Mouse (Mus musculus): ENCODE results near the gene Pik3r6.

Gene Pik3r6

GRCm38 (mm10) chr11:68502902-68503629 lies at the start of gene Pik3r6:
Gene Pik3r6 (plus strand): TSS chr11:68503019.
- DNase-seq, result no peak

GRCm38 (mm10) chr11:68453301-68453700 lies 49.5 kb upstream of the Pik3r6 start:
- DNase-seq, result no peak

GRCm38 (mm10) chr11:68458086-68458485 lies 44.7 kb upstream of the Pik3r6 start:
- DNase-seq, result no peak

GRCm38 (mm10) chr11:68459021-68459420 lies 43.8 kb upstream of the Pik3r6 start:
- DNase-seq, result no peak

- no peak for DNase-seq
These were observed 43.3 kb upstream of the Pik3r6 start for GRCm38 (mm10) chr11:68459486-68459885.

GRCm38 (mm10) chr11:68462716-68463115 lies 40.1 kb upstream of the Pik3r6 start:
- no peak for DNase-seq

- no peak for DNase-seq
These were observed 38.6 kb upstream of the Pik3r6 start for GRCm38 (mm10) chr11:68464260-68464659.

GRCm38 (mm10) chr11:68465090-68465489 lies 37.7 kb upstream of the Pik3r6 start:
- DNase-seq, result no peak

- DNase-seq, result no peak
These were observed 35.4 kb upstream of the Pik3r6 start for GRCm38 (mm10) chr11:68467441-68467840.

GRCm38 (mm10) chr11:68467962-68468612 lies 34.7 kb upstream of the Pik3r6 start:
- no peak for DNase-seq

- no peak for DNase-seq
These were observed 33.9 kb upstream of the Pik3r6 start for GRCm38 (mm10) chr11:68468886-68469285.

GRCm38 (mm10) chr11:68472162-68472849 lies 30.5 kb upstream of the Pik3r6 start:
- DNase-seq, result no peak

GRCm38 (mm10) chr11:68474600-68474999 lies 28.2 kb upstream of the Pik3r6 start:
- DNase-seq, result no peak

- DNase-seq, result no peak
These were observed 27.1 kb upstream of the Pik3r6 start for GRCm38 (mm10) chr11:68475676-68476075.

GRCm38 (mm10) chr11:68477661-68478060 lies 25.2 kb upstream of the Pik3r6 start:
- DNase-seq, result no peak

GRCm38 (mm10) chr11:68478574-68478981 lies 24.2 kb upstream of the Pik3r6 start:
- no peak for DNase-seq

- no peak for DNase-seq
These were observed 22.2 kb upstream of the Pik3r6 start for GRCm38 (mm10) chr11:68480660-68481059.

- DNase-seq, result no peak
These were observed 20.8 kb upstream of the Pik3r6 start for GRCm38 (mm10) chr11:68482001-68482400.

GRCm38 (mm10) chr11:68483213-68483612 lies 19.6 kb upstream of the Pik3r6 start:
- no peak for DNase-seq

- DNase-seq, result no peak
These were observed 18.4 kb upstream of the Pik3r6 start for GRCm38 (mm10) chr11:68484431-68484830.

GRCm38 (mm10) chr11:68485206-68485942 lies 17.4 kb upstream of the Pik3r6 start:
- peak in 1 of 2 experiments; percentile 39 for DNase-seq

GRCm38 (mm10) chr11:68486093-68486492 lies 16.7 kb upstream of the Pik3r6 start:
- DNase-seq, result no peak

GRCm38 (mm10) chr11:68487720-68488119 lies 15.1 kb upstream of the Pik3r6 start:
- no peak for DNase-seq
